Mouse (Mus musculus): ENCODE measurements at regions not wholly inside any gene's neighbourhood (a gene's known extent, or its start where the extent isn't known, plus 50 kb on each side); places are given as distances from the start of the nearest gene placed in this dataset.

GRCm38 (mm10) chr12:109893657-109894056 is 293.5 kb upstream of the Rtl1 start:
- WGBS, result 60% methylated on average over 4 of the region's 4 CpGs
- no peaks in the 10 kb centered on the region for H3K4me1 ChIP-seq (replicated peaks; ENCODE audit: control insufficient read depth, insufficient read depth)
- H3K9ac ChIP-seq (ENCODE audit: low read length), result no peak overlapping the region
- TF ChIP-seq EP300 (optimal IDR thresholded peaks at IDR 0.05), result no peak
- no peak for TF ChIP-seq CTCF (IDR thresholded peaks at IDR 0.05; ENCODE audit: low read depth)
- no peak overlapping the region for H3K4me3 ChIP-seq (ENCODE audit: low read depth, low read length)
- no peak overlapping the region for H3K27ac ChIP-seq (replicated peaks)
- ATAC-seq (ENCODE audit: low FRiP score, low TSS enrichment), result no peak
- no peak overlapping the region for H3K4me2 ChIP-seq (replicated peaks; ENCODE audit: low read depth)
- no peaks in the 10 kb centered on the region for H3K9me3 ChIP-seq (ENCODE audit: control insufficient read depth, low read length)
- DNase-seq (ENCODE audit: low spot score), result no peak
- H3K27me3 ChIP-seq (ENCODE audit: control insufficient read depth, insufficient read depth, low read length), result no peaks in the 10 kb centered on the region
- no peaks in the 10 kb centered on the region for H3K36me3 ChIP-seq (ENCODE audit: control insufficient read depth, insufficient read depth, low read length)

- H3K4me3 ChIP-seq (ENCODE audit: low read depth, low read length), result no peak overlapping the region
- H3K4me1 ChIP-seq (replicated peaks; ENCODE audit: control insufficient read depth, insufficient read depth), result no peaks in the 10 kb centered on the region
- no peaks in the 10 kb centered on the region for H3K9me3 ChIP-seq (ENCODE audit: control insufficient read depth, low read length)
- ATAC-seq (ENCODE audit: low FRiP score, low TSS enrichment), result peak; percentile 43; the same call in 1 of the 2 replicates
- no peak overlapping the region for H3K9ac ChIP-seq (ENCODE audit: low read length)
- no peak overlapping the region for H3K27ac ChIP-seq (replicated peaks)
- no peaks in the 10 kb centered on the region for H3K36me3 ChIP-seq (ENCODE audit: control insufficient read depth, insufficient read depth, low read length)
- no peaks in the 10 kb centered on the region for H3K27me3 ChIP-seq (ENCODE audit: control insufficient read depth, insufficient read depth, low read length)
- TF ChIP-seq CTCF (IDR thresholded peaks at IDR 0.05; ENCODE audit: low read depth) (no peak), EP300 (optimal IDR thresholded peaks at IDR 0.05) (no peak)
- 43% methylated on average over 7 of the region's 7 CpGs for WGBS
- no peak overlapping the region for H3K4me2 ChIP-seq (replicated peaks; ENCODE audit: low read depth)
- peak; percentile 31 for DNase-seq (ENCODE audit: low spot score)
These were observed 295.3 kb upstream of the Rtl1 start for GRCm38 (mm10) chr12:109895389-109895788.

GRCm38 (mm10) chr12:109896397-109896796 is 296.3 kb upstream of the Rtl1 start:
- H3K27me3 ChIP-seq (ENCODE audit: control insufficient read depth, insufficient read depth, low read length), result no peaks in the 10 kb centered on the region
- no peaks in the 10 kb centered on the region for H3K9me3 ChIP-seq (ENCODE audit: control insufficient read depth, low read length)
- 78% methylated on average over 9 of the region's 9 CpGs for WGBS
- H3K4me1 ChIP-seq (replicated peaks; ENCODE audit: control insufficient read depth, insufficient read depth), result no peaks in the 10 kb centered on the region
- ATAC-seq (ENCODE audit: low FRiP score, low TSS enrichment), result no peak
- no peak for TF ChIP-seq EP300 (optimal IDR thresholded peaks at IDR 0.05)
- TF ChIP-seq CTCF (IDR thresholded peaks at IDR 0.05; ENCODE audit: low read depth), result no peak
- H3K36me3 ChIP-seq (ENCODE audit: control insufficient read depth, insufficient read depth, low read length), result no peaks in the 10 kb centered on the region
- H3K27ac ChIP-seq (replicated peaks), result no peak overlapping the region
- H3K4me2 ChIP-seq (replicated peaks; ENCODE audit: low read depth), result no peak overlapping the region
- no peak for DNase-seq (ENCODE audit: low spot score)
- no peak overlapping the region for H3K9ac ChIP-seq (ENCODE audit: low read length)
- H3K4me3 ChIP-seq (ENCODE audit: low read depth, low read length), result no peak overlapping the region

GRCm38 (mm10) chr12:109896906-109897305 is 296.8 kb upstream of the Rtl1 start:
- Histone ChIP-seq H3K4me2 (replicated peaks; ENCODE audit: low read depth) (no peak overlapping the region), H3K4me1 (replicated peaks; ENCODE audit: control insufficient read depth, insufficient read depth) (no peaks in the 10 kb centered on the region), H3K27ac (replicated peaks) (no peak overlapping the region), H3K9me3 (ENCODE audit: control insufficient read depth, low read length) (no peaks in the 10 kb centered on the region), H3K27me3 (ENCODE audit: control insufficient read depth, insufficient read depth, low read length) (no peaks in the 10 kb centered on the region), H3K9ac (ENCODE audit: low read length) (no peak overlapping the region), H3K36me3 (ENCODE audit: control insufficient read depth, insufficient read depth, low read length) (no peaks in the 10 kb centered on the region), H3K4me3 (ENCODE audit: low read depth, low read length) (no peak overlapping the region)
- DNase-seq (ENCODE audit: low spot score) (no peak), ATAC-seq (ENCODE audit: low FRiP score, low TSS enrichment) (no peak)
- WGBS, result 66% methylated on average over 10 of the region's 10 CpGs
- TF ChIP-seq CTCF (IDR thresholded peaks at IDR 0.05; ENCODE audit: low read depth) (no peak), EP300 (optimal IDR thresholded peaks at IDR 0.05) (no peak)

GRCm38 (mm10) chr12:109897861-109898385 is 297.8 kb upstream of the Rtl1 start:
- Histone ChIP-seq H3K4me1 (replicated peaks; ENCODE audit: control insufficient read depth, insufficient read depth) (no peaks in the 10 kb centered on the region), H3K9me3 (ENCODE audit: control insufficient read depth, low read length) (no peaks in the 10 kb centered on the region), H3K36me3 (ENCODE audit: control insufficient read depth, insufficient read depth, low read length) (no peaks in the 10 kb centered on the region), H3K9ac (ENCODE audit: low read length) (no peak overlapping the region), H3K27me3 (ENCODE audit: control insufficient read depth, insufficient read depth, low read length) (no peaks in the 10 kb centered on the region), H3K4me3 (ENCODE audit: low read depth, low read length) (no peak overlapping the region), H3K4me2 (replicated peaks; ENCODE audit: low read depth) (no peak overlapping the region), H3K27ac (replicated peaks) (0 out of 2 replicates have a peak overlapping the region, but pooled peaks have one; percentile 30)
- 56% methylated on average over 11 of the region's 11 CpGs for WGBS
- peak; percentile 49; the same call in 1 of the 2 replicates for ATAC-seq (ENCODE audit: low FRiP score, low TSS enrichment)
- TF ChIP-seq CTCF (IDR thresholded peaks at IDR 0.05; ENCODE audit: low read depth) (no peak), EP300 (optimal IDR thresholded peaks at IDR 0.05) (no peak)
- DNase-seq (ENCODE audit: low spot score), result no peak

- WGBS, result 82% methylated on average over 3 of the region's 3 CpGs
- no peak overlapping the region for H3K9ac ChIP-seq (ENCODE audit: low read length)
- TF ChIP-seq EP300 (optimal IDR thresholded peaks at IDR 0.05) (no peak), CTCF (IDR thresholded peaks at IDR 0.05; ENCODE audit: low read depth) (no peak)
- DNase-seq (ENCODE audit: low spot score), result no peak
- no peak overlapping the region for H3K4me3 ChIP-seq (ENCODE audit: low read depth, low read length)
- H3K36me3 ChIP-seq (ENCODE audit: control insufficient read depth, insufficient read depth, low read length), result no peaks in the 10 kb centered on the region
- H3K27ac ChIP-seq (replicated peaks), result no peak overlapping the region
- H3K4me1 ChIP-seq (replicated peaks; ENCODE audit: control insufficient read depth, insufficient read depth), result no peaks in the 10 kb centered on the region
- no peaks in the 10 kb centered on the region for H3K27me3 ChIP-seq (ENCODE audit: control insufficient read depth, insufficient read depth, low read length)
- ATAC-seq (ENCODE audit: low FRiP score, low TSS enrichment), result no peak
- no peak overlapping the region for H3K4me2 ChIP-seq (replicated peaks; ENCODE audit: low read depth)
- no peaks in the 10 kb centered on the region for H3K9me3 ChIP-seq (ENCODE audit: control insufficient read depth, low read length)
These were observed 299.3 kb upstream of the Rtl1 start for GRCm38 (mm10) chr12:109899420-109899819.

Data from stomach, postnatal 0 days (tissue).